Mouse (Mus musculus): ENCODE data around the gene Elavl4. TPM values are rescaled to one million over a fixed set of nuclear protein-coding genes. Genes with fewer than 3 reads are reported as not detected.

Gene Elavl4
- polyA plus RNA-seq, 1 experiment from 2014 or later, result 6.1 TPM

GRCm38 (mm10) chr4:110229652-110230051 is 122.1 kb downstream of the Elavl4 start:
- WGBS, result 93% methylated on average over 1 of the region's 1 CpGs
- Histone ChIP-seq H3K27me3 (ENCODE audit: control insufficient read depth, insufficient read depth, low read length) (no peaks in the 10 kb centered on the region), H3K4me3 (ENCODE audit: control insufficient read depth in 1 of 2, insufficient read depth in 1 of 2, low read depth in 1 of 2, low read length in 2 of 2) (no peak overlapping the region), H3K27ac (replicated peaks in 1 of 2; ENCODE audit: control insufficient read depth in 1 of 2, insufficient read depth in 1 of 2, low read depth in 2 of 2, low read length in 2 of 2) (no peak overlapping the region), H3K4me1 (ENCODE audit: control insufficient read depth in 2 of 2, insufficient read depth in 2 of 2, low read length in 2 of 2) (peaks cover 11 to 16% of the 10 kb centered on the region in 2 experiments), H3K36me3 (ENCODE audit: control insufficient read depth, insufficient read depth, low read length) (no peaks in the 10 kb centered on the region), H3K4me2 (ENCODE audit: low read length) (no peak overlapping the region), H3K9me3 (ENCODE audit: control insufficient read depth, low read length) (no peaks in the 10 kb centered on the region), H3K9ac (ENCODE audit: low read length) (no peak overlapping the region)
- no peak for ATAC-seq (ENCODE audit: insufficient number of reproducible peaks, insufficient read depth, low FRiP score, low read depth)

GRCm38 (mm10) chr4:110229238-110229637 is 122.5 kb downstream of the Elavl4 start:
- Histone ChIP-seq H3K9ac (ENCODE audit: low read length) (no peak overlapping the region), H3K27ac (replicated peaks in 1 of 2; ENCODE audit: control insufficient read depth in 1 of 2, insufficient read depth in 1 of 2, low read depth in 2 of 2, low read length in 2 of 2) (no peak overlapping the region), H3K4me3 (ENCODE audit: control insufficient read depth in 1 of 2, insufficient read depth in 1 of 2, low read depth in 1 of 2, low read length in 2 of 2) (no peak overlapping the region), H3K9me3 (ENCODE audit: control insufficient read depth, low read length) (no peaks in the 10 kb centered on the region), H3K36me3 (ENCODE audit: control insufficient read depth, insufficient read depth, low read length) (no peaks in the 10 kb centered on the region), H3K4me1 (ENCODE audit: control insufficient read depth in 2 of 2, insufficient read depth in 2 of 2, low read length in 2 of 2) (peaks cover 13 to 16% of the 10 kb centered on the region in 2 experiments), H3K27me3 (ENCODE audit: control insufficient read depth, insufficient read depth, low read length) (no peaks in the 10 kb centered on the region), H3K4me2 (ENCODE audit: low read length) (no peak overlapping the region)
- ATAC-seq (ENCODE audit: insufficient number of reproducible peaks, insufficient read depth, low FRiP score, low read depth), result no peak

- no peaks in the 10 kb centered on the region for H3K36me3 ChIP-seq (ENCODE audit: control insufficient read depth, insufficient read depth, low read length)
- no peak for ATAC-seq (ENCODE audit: insufficient number of reproducible peaks, insufficient read depth, low FRiP score, low read depth)
- H3K27me3 ChIP-seq (ENCODE audit: control insufficient read depth, insufficient read depth, low read length), result no peaks in the 10 kb centered on the region
- no peak overlapping the region for H3K27ac ChIP-seq (replicated peaks in 1 of 2; ENCODE audit: control insufficient read depth in 1 of 2, insufficient read depth in 1 of 2, low read depth in 2 of 2, low read length in 2 of 2)
- no peaks in the 10 kb centered on the region for H3K9me3 ChIP-seq (ENCODE audit: control insufficient read depth, low read length)
- no peak overlapping the region for H3K4me3 ChIP-seq (ENCODE audit: control insufficient read depth in 1 of 2, insufficient read depth in 1 of 2, low read depth in 1 of 2, low read length in 2 of 2)
- no peak overlapping the region for H3K9ac ChIP-seq (ENCODE audit: low read length)
- 38% methylated on average over 8 of the region's 8 CpGs for WGBS
- peaks cover 15 to 20% of the 10 kb centered on the region in 2 experiments for H3K4me1 ChIP-seq (ENCODE audit: control insufficient read depth in 2 of 2, insufficient read depth in 2 of 2, low read length in 2 of 2)
- H3K4me2 ChIP-seq (ENCODE audit: low read length), result no peak overlapping the region
Observed at GRCm38 (mm10) chr4:110227621-110228031, 124.1 kb downstream of the Elavl4 start.

- Histone ChIP-seq H3K4me3 (ENCODE audit: control insufficient read depth in 1 of 2, insufficient read depth in 1 of 2, low read depth in 1 of 2, low read length in 2 of 2) (no peak overlapping the region), H3K9me3 (ENCODE audit: control insufficient read depth, low read length) (no peaks in the 10 kb centered on the region), H3K9ac (ENCODE audit: low read length) (no peak overlapping the region), H3K36me3 (ENCODE audit: control insufficient read depth, insufficient read depth, low read length) (no peaks in the 10 kb centered on the region), H3K4me1 (ENCODE audit: control insufficient read depth in 2 of 2, insufficient read depth in 2 of 2, low read length in 2 of 2) (peaks cover 14 to 24% of the 10 kb centered on the region in 2 experiments), H3K27me3 (ENCODE audit: control insufficient read depth, insufficient read depth, low read length) (no peaks in the 10 kb centered on the region), H3K4me2 (ENCODE audit: low read length) (no peak overlapping the region), H3K27ac (replicated peaks in 1 of 2; ENCODE audit: control insufficient read depth in 1 of 2, insufficient read depth in 1 of 2, low read depth in 2 of 2, low read length in 2 of 2) (no peak overlapping the region)
- 87% methylated on average over 10 of the region's 10 CpGs for WGBS
- ATAC-seq (ENCODE audit: insufficient number of reproducible peaks, insufficient read depth, low FRiP score, low read depth), result no peak
Observed at GRCm38 (mm10) chr4:110225492-110225891, 126.2 kb downstream of the Elavl4 start.

GRCm38 (mm10) chr4:110218819-110219218 is 132.9 kb downstream of the Elavl4 start:
- peaks cover 20 to 31% of the 10 kb centered on the region in 2 experiments; a peak in 3 of 4 replicates for H3K4me1 ChIP-seq (ENCODE audit: control insufficient read depth in 2 of 2, insufficient read depth in 2 of 2, low read length in 2 of 2)
- H3K4me3 ChIP-seq (ENCODE audit: control insufficient read depth in 1 of 2, insufficient read depth in 1 of 2, low read depth in 1 of 2, low read length in 2 of 2), result no peak overlapping the region
- WGBS, result 76% methylated on average over 5 of the region's 5 CpGs
- H3K9me3 ChIP-seq (ENCODE audit: control insufficient read depth, low read length), result no peaks in the 10 kb centered on the region
- no peaks in the 10 kb centered on the region for H3K36me3 ChIP-seq (ENCODE audit: control insufficient read depth, insufficient read depth, low read length)
- H3K27me3 ChIP-seq (ENCODE audit: control insufficient read depth, insufficient read depth, low read length), result no peaks in the 10 kb centered on the region
- H3K9ac ChIP-seq (ENCODE audit: low read length), result no peak overlapping the region
- no peak overlapping the region for H3K27ac ChIP-seq (replicated peaks in 1 of 2; ENCODE audit: control insufficient read depth in 1 of 2, insufficient read depth in 1 of 2, low read depth in 2 of 2, low read length in 2 of 2)
- H3K4me2 ChIP-seq (ENCODE audit: low read length), result no peak overlapping the region
- ATAC-seq (ENCODE audit: insufficient number of reproducible peaks, insufficient read depth, low FRiP score, low read depth), result no peak

- H3K4me2 ChIP-seq (ENCODE audit: low read length), result no peak overlapping the region
- no peak for ATAC-seq (ENCODE audit: insufficient number of reproducible peaks, insufficient read depth, low FRiP score, low read depth)
- WGBS, result 53% methylated on average over 3 of the region's 3 CpGs
Observed at GRCm38 (mm10) chr4:110217553-110217952, 134.2 kb downstream of the Elavl4 start.

GRCm38 (mm10) chr4:110214543-110214942 is 137.2 kb downstream of the Elavl4 start:
- Histone ChIP-seq H3K4me3 (ENCODE audit: control insufficient read depth in 1 of 2, insufficient read depth in 1 of 2, low read depth in 1 of 2, low read length in 2 of 2) (no peak overlapping the region), H3K9ac (ENCODE audit: low read length) (no peak overlapping the region), H3K36me3 (ENCODE audit: control insufficient read depth, insufficient read depth, low read length) (no peaks in the 10 kb centered on the region), H3K27me3 (ENCODE audit: control insufficient read depth, insufficient read depth, low read length) (no peaks in the 10 kb centered on the region), H3K4me2 (ENCODE audit: low read length) (no peak overlapping the region), H3K9me3 (ENCODE audit: control insufficient read depth, low read length) (no peaks in the 10 kb centered on the region), H3K27ac (replicated peaks in 1 of 2; ENCODE audit: control insufficient read depth in 1 of 2, insufficient read depth in 1 of 2, low read depth in 2 of 2, low read length in 2 of 2) (no peak overlapping the region), H3K4me1 (ENCODE audit: control insufficient read depth in 2 of 2, insufficient read depth in 2 of 2, low read length in 2 of 2) (peaks cover 11 to 19% of the 10 kb centered on the region in 2 experiments; a peak in 3 of 4 replicates)
- 43% methylated on average over 6 of the region's 6 CpGs for WGBS
- ATAC-seq (ENCODE audit: insufficient number of reproducible peaks, insufficient read depth, low FRiP score, low read depth), result 0 out of 2 replicates have a peak, but pooled peaks have one; percentile 26

More at GRCm38 (mm10) chr4:110217553-110217952, 134.2 kb downstream of the Elavl4 start:
- Histone ChIP-seq H3K9me3 (ENCODE audit: control insufficient read depth, low read length) (no peaks in the 10 kb centered on the region), H3K4me3 (ENCODE audit: control insufficient read depth in 1 of 2, insufficient read depth in 1 of 2, low read depth in 1 of 2, low read length in 2 of 2) (no peak overlapping the region), H3K27ac (replicated peaks in 1 of 2; ENCODE audit: control insufficient read depth in 1 of 2, insufficient read depth in 1 of 2, low read depth in 2 of 2, low read length in 2 of 2) (no peak overlapping the region), H3K36me3 (ENCODE audit: control insufficient read depth, insufficient read depth, low read length) (no peaks in the 10 kb centered on the region), H3K27me3 (ENCODE audit: control insufficient read depth, insufficient read depth, low read length) (no peaks in the 10 kb centered on the region), H3K4me1 (ENCODE audit: control insufficient read depth in 2 of 2, insufficient read depth in 2 of 2, low read length in 2 of 2) (peaks cover 18 to 26% of the 10 kb centered on the region in 2 experiments; a peak in 3 of 4 replicates), H3K9ac (ENCODE audit: low read length) (no peak overlapping the region)

- H3K9ac ChIP-seq (ENCODE audit: low read length), result no peak overlapping the region
- 71% methylated on average over 5 of the region's 5 CpGs for WGBS
- H3K9me3 ChIP-seq (ENCODE audit: control insufficient read depth, low read length), result no peaks in the 10 kb centered on the region
- no peak for ATAC-seq (ENCODE audit: insufficient number of reproducible peaks, insufficient read depth, low FRiP score, low read depth)
- no peaks in the 10 kb centered on the region for H3K36me3 ChIP-seq (ENCODE audit: control insufficient read depth, insufficient read depth, low read length)
- no peaks in the 10 kb centered on the region for H3K27me3 ChIP-seq (ENCODE audit: control insufficient read depth, insufficient read depth, low read length)
- no peak overlapping the region for H3K4me2 ChIP-seq (ENCODE audit: low read length)
- H3K4me3 ChIP-seq (ENCODE audit: control insufficient read depth in 1 of 2, insufficient read depth in 1 of 2, low read depth in 1 of 2, low read length in 2 of 2), result no peak overlapping the region
- H3K27ac ChIP-seq (replicated peaks in 1 of 2; ENCODE audit: control insufficient read depth in 1 of 2, insufficient read depth in 1 of 2, low read depth in 2 of 2, low read length in 2 of 2), result no peak overlapping the region
- peaks cover 11 to 19% of the 10 kb centered on the region in 2 experiments; a peak in 3 of 4 replicates for H3K4me1 ChIP-seq (ENCODE audit: control insufficient read depth in 2 of 2, insufficient read depth in 2 of 2, low read length in 2 of 2)
Observed at GRCm38 (mm10) chr4:110213666-110214065, 138.0 kb downstream of the Elavl4 start.
